Mouse (Mus musculus): Measurements from ENCODE around the gene Aldh1a2. TPM values are rescaled to one million over a fixed set of nuclear protein-coding genes. Genes with fewer than 3 reads are reported as not detected.
A peak's percentile ranks its signal among the peaks of the same experiment; 100 is the strongest.

Aldh1a2 gene
- polyA plus RNA-seq, 1 experiment from 2014 or later: 33.3 TPM

DNA sequence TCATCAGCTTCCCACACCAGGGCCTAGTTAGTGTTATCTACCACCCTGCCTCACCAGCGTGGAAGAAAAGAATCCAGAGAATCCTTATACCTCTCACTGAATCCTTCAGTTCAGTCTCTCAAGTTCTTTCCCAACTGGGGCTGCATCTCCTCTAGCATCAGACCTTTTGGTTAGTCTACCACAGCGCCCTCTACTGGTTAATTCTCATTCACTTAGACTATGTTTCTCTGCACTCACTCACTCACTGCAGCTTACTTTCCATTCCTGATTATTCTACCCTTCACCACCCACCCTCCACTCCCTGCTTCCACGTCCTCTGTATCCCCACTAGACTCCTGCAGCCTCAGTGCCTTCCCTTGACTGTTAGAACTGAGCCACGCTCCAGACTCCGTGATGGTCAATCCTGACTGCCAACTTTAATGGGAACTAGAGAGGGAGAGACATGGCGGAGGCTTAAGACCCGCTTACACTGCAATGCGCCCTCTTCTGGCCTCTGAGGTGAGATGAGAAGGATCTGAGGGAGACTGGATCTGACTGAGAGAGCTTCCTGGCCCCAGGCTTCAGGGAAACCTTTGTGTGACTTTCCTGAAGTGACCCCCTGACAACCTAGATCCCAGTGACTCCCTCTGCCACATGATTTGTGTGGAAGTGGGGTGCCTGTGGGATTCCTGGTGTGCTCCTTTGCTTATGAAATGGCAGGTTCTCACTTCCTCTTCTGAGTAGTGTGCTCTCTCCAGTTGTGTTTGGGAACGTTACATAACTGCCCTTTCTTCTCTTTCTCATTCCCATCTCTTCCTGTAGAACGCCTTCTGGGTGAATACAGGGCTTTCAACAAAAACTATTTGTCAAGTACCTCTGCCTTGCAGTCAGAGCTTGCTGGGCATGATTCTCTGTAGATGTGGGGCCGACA is 104.9 kb downstream of the Aldh1a2 start:
- 47% methylated on average over 11 of the region's 11 CpGs for WGBS
- H3K27me3 ChIP-seq (ENCODE audit: insufficient read depth, poor library complexity, severe bottlenecking): peaks cover 4% of the 10 kb centered on the region; the same call in 1 of the 2 replicates
- H3K9me3 ChIP-seq: no peaks in the 10 kb centered on the region
- no peak overlapping the region for H3K4me3 ChIP-seq
- no peak for DNase-seq (ENCODE audit: low spot score)
- H3K36me3 ChIP-seq: no peaks in the 10 kb centered on the region
- H3K27ac ChIP-seq: 0 out of 2 replicates have a peak overlapping the region, but pooled peaks have one; percentile 16
- H3K4me1 ChIP-seq: peaks cover 37% of the 10 kb centered on the region

DNA sequence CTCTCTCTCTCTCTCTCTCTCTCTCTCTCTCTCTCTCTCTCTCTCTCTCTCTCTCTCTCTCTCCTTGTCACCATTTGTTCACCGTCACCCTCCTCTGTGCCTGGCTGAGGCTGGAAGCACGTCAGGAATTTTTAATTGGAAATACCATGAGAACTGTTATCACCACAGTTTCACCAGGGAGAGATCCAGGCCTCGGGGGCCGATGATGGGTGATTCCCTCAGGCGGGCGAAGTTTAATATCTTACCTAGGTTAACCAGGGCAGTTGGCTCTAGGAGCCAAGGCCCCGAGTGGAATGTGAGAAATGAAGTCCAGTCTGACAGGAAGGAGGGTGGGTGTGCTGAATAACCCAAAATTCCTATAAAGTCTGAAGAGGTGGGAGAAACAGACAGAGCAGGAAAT is 105.8 kb downstream of the Aldh1a2 start:
- no peak overlapping the region for H3K27ac ChIP-seq
- peaks cover 41% of the 10 kb centered on the region for H3K4me1 ChIP-seq
- no peaks in the 10 kb centered on the region for H3K36me3 ChIP-seq
- 54% methylated on average over 7 of the region's 7 CpGs for whole genome bisulfite sequencing
- H3K4me3 ChIP-seq: no peak overlapping the region
- no peaks in the 10 kb centered on the region for H3K9me3 ChIP-seq
- H3K27me3 ChIP-seq (ENCODE audit: insufficient read depth, poor library complexity, severe bottlenecking): 0 out of 2 replicates have a peak, but pooled peaks cover 3% of the 10 kb centered on the region
- no peak for DNase-seq (ENCODE audit: low spot score)

DNA sequence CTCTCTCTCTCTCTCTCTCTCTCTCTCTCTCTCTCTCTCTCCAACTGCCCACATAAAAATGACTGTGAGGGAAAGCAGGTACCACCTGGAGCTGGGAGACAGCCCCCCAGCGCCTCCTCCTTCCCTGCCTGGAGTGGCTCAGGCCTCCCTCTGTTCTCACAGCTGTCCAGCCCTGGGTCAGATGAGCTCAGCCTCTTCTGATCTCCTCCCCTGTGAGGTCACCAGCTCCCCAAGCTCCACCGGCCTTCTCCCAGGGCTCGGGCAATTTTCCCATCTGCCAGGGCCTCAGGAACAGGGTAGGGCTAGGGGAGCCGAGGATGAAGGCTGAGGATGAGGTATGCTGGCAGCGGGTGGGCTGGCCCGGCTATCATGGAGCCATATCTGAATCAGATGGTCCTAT is 106.3 kb downstream of the Aldh1a2 start:
- Histone ChIP-seq H3K9me3 (no peaks in the 10 kb centered on the region), H3K4me1 (peaks cover 40% of the 10 kb centered on the region), H3K27ac (peak overlapping the region; percentile 65; the same call in 1 of the 2 replicates), H3K36me3 (no peaks in the 10 kb centered on the region), H3K4me3 (no peak overlapping the region), H3K27me3 (ENCODE audit: insufficient read depth, poor library complexity, severe bottlenecking) (0 out of 2 replicates have a peak, but pooled peaks cover 3% of the 10 kb centered on the region)
- WGBS: 60% methylated on average over 6 of the region's 6 CpGs
- no peak for DNase-seq (ENCODE audit: low spot score)

DNA sequence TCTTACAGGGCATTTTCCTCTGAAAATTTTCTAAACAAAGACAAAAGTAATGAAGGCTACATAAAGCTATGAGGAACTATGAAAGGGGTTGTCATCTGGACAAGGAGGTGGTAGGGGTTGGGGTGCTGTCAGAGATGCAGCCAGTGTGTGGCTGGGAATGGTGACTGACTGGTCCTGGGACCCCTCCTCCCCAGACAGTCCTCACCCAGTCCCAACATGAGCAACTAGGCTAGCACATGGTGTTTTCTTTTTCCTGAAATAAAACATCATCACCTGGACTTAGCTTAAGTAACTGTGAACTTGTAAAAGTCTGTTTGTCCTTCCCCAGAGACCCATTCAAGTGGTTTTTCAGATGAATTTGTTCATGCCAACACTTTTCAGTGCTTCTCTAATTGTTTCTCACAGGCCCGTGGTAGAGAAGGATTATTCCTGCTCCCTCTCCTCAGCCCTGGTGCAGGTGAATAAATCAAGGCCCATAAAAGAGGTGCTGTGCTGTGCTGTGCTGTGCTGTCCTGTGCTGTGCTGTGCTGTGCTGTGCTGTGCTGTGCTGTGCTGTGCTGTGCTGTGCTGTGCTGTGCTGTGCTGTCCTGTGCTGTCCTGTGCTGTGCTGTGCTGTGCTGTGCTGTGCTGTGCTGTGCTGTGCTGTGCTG is 107.8 kb downstream of the Aldh1a2 start:
- DNase-seq (ENCODE audit: low spot score): no peak
- Histone ChIP-seq H3K4me1 (peaks cover 30% of the 10 kb centered on the region), H3K9me3 (no peaks in the 10 kb centered on the region), H3K27ac (no peak overlapping the region), H3K4me3 (no peak overlapping the region), H3K27me3 (ENCODE audit: insufficient read depth, poor library complexity, severe bottlenecking) (0 out of 2 replicates have a peak, but pooled peaks cover 3% of the 10 kb centered on the region), H3K36me3 (no peaks in the 10 kb centered on the region)
- 69% methylated on average over 1 of the region's 1 CpGs for WGBS

DNA sequence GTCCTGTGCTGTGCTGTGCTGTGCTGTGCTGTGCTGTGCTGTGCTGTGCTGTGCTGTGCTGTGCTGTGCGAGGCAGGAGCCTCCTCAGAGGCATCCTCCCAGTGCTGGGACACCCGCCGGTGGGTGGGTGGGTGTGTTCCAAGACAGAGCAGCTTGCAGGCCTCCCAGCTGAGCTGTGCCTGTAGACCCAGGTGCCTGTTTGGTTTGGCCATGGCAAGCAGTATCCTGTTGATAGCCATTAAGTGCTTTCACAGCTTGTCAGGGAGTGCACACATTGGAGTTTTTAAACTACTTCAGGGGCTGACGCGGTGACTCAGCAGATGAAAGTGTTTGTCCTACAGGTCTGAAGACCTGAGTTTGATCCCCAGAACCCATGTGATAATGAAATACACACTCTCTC is 108.5 kb downstream of the Aldh1a2 start:
- Histone ChIP-seq H3K27ac (no peak overlapping the region), H3K27me3 (ENCODE audit: insufficient read depth, poor library complexity, severe bottlenecking) (0 out of 2 replicates have a peak, but pooled peaks cover 3% of the 10 kb centered on the region), H3K36me3 (no peaks in the 10 kb centered on the region), H3K4me3 (no peak overlapping the region), H3K9me3 (no peaks in the 10 kb centered on the region), H3K4me1 (peaks cover 30% of the 10 kb centered on the region)
- DNase-seq (ENCODE audit: low spot score): no peak
- WGBS: 67% methylated on average over 5 of the region's 5 CpGs

DNA sequence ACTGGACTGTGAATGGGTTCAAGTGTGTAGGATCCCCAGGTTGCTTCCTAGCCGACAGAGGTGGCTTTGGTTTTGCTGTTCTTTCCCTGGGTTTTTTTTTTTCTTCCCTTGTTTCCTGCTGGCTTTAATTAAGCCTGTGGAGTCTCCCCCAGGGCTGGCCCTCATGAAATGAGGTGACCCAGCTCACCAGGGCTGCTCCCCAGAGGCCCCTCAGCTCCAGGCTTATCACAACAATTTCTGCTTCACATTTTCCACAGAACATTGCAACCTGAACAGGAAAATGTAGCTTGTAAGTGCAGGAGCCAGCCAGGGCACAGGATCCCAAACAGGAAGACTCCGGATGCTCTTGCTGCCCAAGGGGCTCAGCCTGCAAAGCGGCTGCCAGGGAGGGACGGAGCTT is 110.7 kb downstream of the Aldh1a2 start:
- no peak for DNase-seq (ENCODE audit: low spot score)
- no peaks in the 10 kb centered on the region for H3K36me3 ChIP-seq
- 0 out of 2 replicates have a peak, but pooled peaks cover 3% of the 10 kb centered on the region for H3K27me3 ChIP-seq (ENCODE audit: insufficient read depth, poor library complexity, severe bottlenecking)
- 0 out of 2 replicates have a peak overlapping the region, but pooled peaks have one; percentile 22 for H3K27ac ChIP-seq
- H3K9me3 ChIP-seq: no peaks in the 10 kb centered on the region
- no peak overlapping the region for H3K4me3 ChIP-seq
- peaks cover 22% of the 10 kb centered on the region for H3K4me1 ChIP-seq
- WGBS: 60% methylated on average over 4 of the region's 4 CpGs

DNA sequence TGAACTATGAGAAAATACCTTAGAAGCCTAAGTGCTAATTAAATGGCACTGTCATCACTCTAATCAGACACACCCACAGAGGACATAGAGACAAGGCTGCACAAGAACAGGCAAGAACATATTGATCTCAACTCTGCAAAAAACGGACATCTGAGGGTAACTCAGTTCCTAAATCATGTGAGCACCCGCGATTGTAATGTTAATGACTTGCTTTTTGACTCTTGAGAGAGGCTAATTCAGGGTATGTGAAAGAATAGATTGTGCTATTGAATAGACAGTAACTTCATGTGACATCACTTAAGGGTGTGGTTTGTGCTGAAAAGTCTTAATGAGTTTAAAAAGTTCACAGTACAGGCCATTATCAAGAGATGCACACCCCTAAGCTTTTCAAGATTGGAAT is 116.1 kb downstream of the Aldh1a2 start:
- H3K4me1 ChIP-seq: peaks cover 1% of the 10 kb centered on the region; the same call in 1 of the 2 replicates
- H3K27ac ChIP-seq: no peak overlapping the region
- DNase-seq (ENCODE audit: low spot score): no peak
- WGBS: 63% methylated on average over 3 of the region's 3 CpGs
- no peak overlapping the region for H3K4me3 ChIP-seq
- no peaks in the 10 kb centered on the region for H3K27me3 ChIP-seq (ENCODE audit: insufficient read depth, poor library complexity, severe bottlenecking)
- no peaks in the 10 kb centered on the region for H3K36me3 ChIP-seq
- no peaks in the 10 kb centered on the region for H3K9me3 ChIP-seq

DNA sequence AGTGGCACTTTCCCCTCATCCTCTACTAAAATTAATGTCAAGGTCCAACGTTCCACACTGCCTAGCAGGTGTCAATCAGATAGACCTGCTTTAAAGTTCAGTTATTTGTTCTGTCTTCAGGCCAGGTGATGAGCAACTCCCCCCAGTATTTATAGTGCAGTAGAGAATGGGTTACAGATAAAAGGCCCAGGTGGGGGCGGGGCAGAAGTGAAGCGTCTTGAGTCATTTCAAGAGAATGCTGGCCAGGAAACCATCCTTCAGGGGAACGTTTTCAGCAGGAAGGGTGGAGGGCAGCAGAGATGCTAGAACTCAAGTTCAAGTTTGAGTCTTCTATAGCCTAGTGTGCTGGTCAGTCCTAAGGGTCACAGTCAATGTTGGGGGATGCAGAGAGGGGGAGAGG is 121.1 kb downstream of the Aldh1a2 start:
- Histone ChIP-seq H3K4me1 (peaks cover 6% of the 10 kb centered on the region; the same call in 1 of the 2 replicates), H3K9me3 (no peaks in the 10 kb centered on the region), H3K36me3 (no peaks in the 10 kb centered on the region), H3K27me3 (ENCODE audit: insufficient read depth, poor library complexity, severe bottlenecking) (no peaks in the 10 kb centered on the region), H3K4me3 (no peak overlapping the region), H3K27ac (no peak overlapping the region)
- DNase-seq (ENCODE audit: low spot score): no peak
- 44% methylated on average over 4 of the region's 4 CpGs for WGBS

DNA sequence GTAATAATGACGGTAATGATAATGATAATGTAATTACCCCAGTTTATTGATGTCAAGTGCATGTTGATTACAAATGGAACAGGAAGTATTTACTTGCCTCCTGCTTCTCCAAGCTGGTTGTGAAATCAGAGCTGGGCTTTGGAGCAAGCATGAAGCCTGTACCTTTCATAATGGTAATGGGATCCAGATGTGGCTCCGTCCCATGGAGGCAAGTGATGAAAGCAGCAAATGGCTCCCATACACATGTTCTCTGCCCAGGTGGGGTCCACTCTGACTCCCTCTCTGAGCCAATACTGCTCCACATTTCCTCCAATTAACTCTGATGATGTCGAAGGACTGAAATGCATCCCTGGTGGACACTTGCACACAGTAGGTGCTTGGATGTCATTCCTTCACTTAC is 121.8 kb downstream of the Aldh1a2 start:
- Histone ChIP-seq H3K9me3 (no peaks in the 10 kb centered on the region), H3K4me3 (no peak overlapping the region), H3K36me3 (no peaks in the 10 kb centered on the region), H3K27me3 (ENCODE audit: insufficient read depth, poor library complexity, severe bottlenecking) (no peaks in the 10 kb centered on the region), H3K27ac (no peak overlapping the region), H3K4me1 (peaks cover 6% of the 10 kb centered on the region; the same call in 1 of the 2 replicates)
- WGBS: 78% methylated on average over 3 of the region's 3 CpGs
- DNase-seq (ENCODE audit: low spot score): no peak

DNA sequence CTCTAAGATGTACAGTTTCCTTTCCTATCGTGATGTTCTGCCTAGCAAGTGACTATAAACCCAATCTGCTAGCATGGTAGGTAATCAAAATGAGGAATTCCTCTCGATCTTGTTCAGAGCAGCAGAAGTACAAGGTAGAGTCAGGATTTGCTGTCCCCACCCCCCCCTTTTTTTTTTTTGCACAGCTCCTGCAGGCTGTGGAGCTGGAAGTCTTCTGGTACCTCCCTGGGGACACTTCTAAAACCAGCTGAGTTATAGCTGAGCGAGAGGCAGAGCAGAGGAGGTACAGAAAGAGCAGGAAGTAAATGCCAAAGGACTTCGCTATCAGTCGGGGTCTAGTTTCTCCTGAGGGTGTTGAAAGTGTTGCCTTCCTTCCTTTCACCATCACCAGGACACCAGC is 124.5 kb downstream of the Aldh1a2 start:
- Histone ChIP-seq H3K4me1 (peaks cover 6% of the 10 kb centered on the region; the same call in 1 of the 2 replicates), H3K9me3 (no peaks in the 10 kb centered on the region), H3K27me3 (ENCODE audit: insufficient read depth, poor library complexity, severe bottlenecking) (no peaks in the 10 kb centered on the region), H3K4me3 (no peak overlapping the region), H3K27ac (no peak overlapping the region), H3K36me3 (no peaks in the 10 kb centered on the region)
- DNase-seq (ENCODE audit: low spot score): no peak
- WGBS: 39% methylated on average over 5 of the region's 5 CpGs

Other genes with a start within 250 kb of the Aldh1a2 start
- 0.31 TPM in 1 of 2 replicates, not detected in the other for gene Aqp9, start 47.1 kb upstream of the Aldh1a2 start, polyA plus RNA-seq (2016; fragmentation: Nextera tagmentation; extraction: Ambion mirVana)